In the genomic region with DNA sequence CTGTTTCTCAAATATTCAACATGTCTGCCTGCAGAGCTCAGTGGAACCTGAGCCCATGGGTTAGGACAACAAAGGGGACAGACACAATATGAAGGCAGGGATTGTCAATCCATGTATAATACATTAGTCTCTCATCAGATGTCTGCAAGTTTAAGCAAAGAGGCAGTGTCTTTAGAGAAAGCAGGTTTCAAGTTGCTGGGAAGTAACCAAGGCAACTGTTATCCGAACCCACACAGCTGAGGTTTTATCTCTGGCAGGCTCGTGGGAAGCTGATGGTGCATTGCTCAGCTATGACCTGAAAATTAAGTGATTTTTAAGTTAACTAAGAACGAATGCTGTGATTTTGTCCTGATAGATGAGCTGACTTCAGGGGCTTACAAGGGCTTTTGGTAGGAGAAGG, we compare ENCODE assay signal across 17 mouse cellular contexts. TPM values are rescaled to one million over a fixed set of nuclear protein-coding genes. Genes with fewer than 3 reads are reported as not detected.
DNase-seq lines count a peak whose midpoint lies in the region; ATAC-seq lines count a peak whose summit lies in the region.
"Had no signal": no experiment of that assay in that cellular context is flagged by ENCODE, and none has a peak within 500 bp of the region (broad histone marks: within the 10 kb centered on the region; RNA-seq: fewer than 3 reads in every experiment).

No protein-coding gene starts in this region.

- H3K4me1 ChIP-seq in embryonic facial prominence, embryonic 11.5 days (ENCODE audit: control insufficient read depth, insufficient read depth, low read length) = no peaks in the 10 kb centered on the region
- peaks cover 11% of the 10 kb centered on the region for H3K4me1 ChIP-seq in embryonic facial prominence, embryonic 10.5 days
- no peaks in the 10 kb centered on the region for H3K4me1 ChIP-seq in midbrain, embryonic 15.5 days
- H3K4me1 ChIP-seq: neural tube, embryonic 13.5 days had no signal

- no peaks in the 10 kb centered on the region for H3K36me3 ChIP-seq in embryonic facial prominence, embryonic 11.5 days (replicated peaks; ENCODE audit: control insufficient read depth, insufficient read depth, low read depth, low read length)
- H3K36me3 ChIP-seq in embryonic facial prominence, embryonic 10.5 days (replicated peaks) = no peaks in the 10 kb centered on the region
- no peaks in the 10 kb centered on the region for H3K36me3 ChIP-seq in midbrain, embryonic 15.5 days (replicated peaks)
- H3K36me3 ChIP-seq: neural tube, embryonic 13.5 days had no signal

- H3K27me3 ChIP-seq in embryonic facial prominence, embryonic 11.5 days (ENCODE audit: control insufficient read depth, insufficient read depth, low read length) = no peaks in the 10 kb centered on the region
- no peaks in the 10 kb centered on the region for H3K27me3 ChIP-seq in embryonic facial prominence, embryonic 10.5 days (replicated peaks; ENCODE audit: low read depth, poor library complexity, severe bottlenecking)
- H3K27me3 ChIP-seq in midbrain, embryonic 15.5 days (replicated peaks) = no peaks in the 10 kb centered on the region
- H3K27me3 ChIP-seq: neural tube, embryonic 13.5 days had no signal

- 40% methylated on average over 3 of the region's 3 CpGs for WGBS in embryonic facial prominence, embryonic 11.5 days
- WGBS in embryonic facial prominence, embryonic 10.5 days = 44% methylated on average over 3 of the region's 3 CpGs
- WGBS in midbrain, embryonic 15.5 days = 32% methylated on average over 3 of the region's 3 CpGs

- H3K4me2 ChIP-seq in embryonic facial prominence, embryonic 11.5 days (ENCODE audit: low read depth, low read length) = no peak overlapping the region
- H3K4me2 ChIP-seq in midbrain, embryonic 15.5 days = no peak overlapping the region
- H3K4me2 ChIP-seq: lung, embryonic 14.5 days; neural tube, embryonic 13.5 days had no signal

- peak; percentile 6 for DNase-seq in embryonic facial prominence, embryonic 11.5 days (ENCODE audit: low spot score)
- no peak for DNase-seq in embryonic facial prominence, embryonic 10.5 days (ENCODE audit: low spot score)
- peak; percentile 38 to 42 for DNase-seq in layer of hippocampus, adult 8-10 months (ENCODE audit: low spot score in 2 of 2)
- no peak for DNase-seq in layer of hippocampus, postnatal 10 days (ENCODE audit: low spot score in 2 of 2)
- peak; percentile 36 for DNase-seq in embryo, embryonic 10.5 days (ENCODE audit: low spot score)
- DNase-seq in gastrocnemius, postnatal 14 days = no peak
- no peak for DNase-seq in urinary bladder, postnatal 10 days (ENCODE audit: low spot score)
- DNase-seq: adrenal gland, postnatal 25 days; cerebellum, adult 8-10 months; heart, postnatal 4 days; kidney, adult 9 months; lung, embryonic 14.5 days; spleen, adult 18-20 months had no signal

- H3K27ac ChIP-seq in embryonic facial prominence, embryonic 11.5 days (replicated peaks; ENCODE audit: low read depth, low read length) = no peak overlapping the region
- no peak overlapping the region for H3K27ac ChIP-seq in embryonic facial prominence, embryonic 10.5 days (replicated peaks)
- H3K27ac ChIP-seq in midbrain, embryonic 15.5 days = no peak overlapping the region
- H3K27ac ChIP-seq: neural tube, embryonic 13.5 days had no signal

- no peak overlapping the region for H3K9ac ChIP-seq in embryonic facial prominence, embryonic 11.5 days (replicated peaks; ENCODE audit: low read length)
- H3K9ac ChIP-seq in midbrain, embryonic 15.5 days = no peak overlapping the region
- H3K9ac ChIP-seq: lung, embryonic 14.5 days; neural tube, embryonic 13.5 days had no signal

- no peak overlapping the region for H3K4me3 ChIP-seq in embryonic facial prominence, embryonic 11.5 days (ENCODE audit: low read depth, low read length)
- H3K4me3 ChIP-seq in embryonic facial prominence, embryonic 10.5 days = no peak overlapping the region
- no peak overlapping the region for H3K4me3 ChIP-seq in midbrain, embryonic 15.5 days
- H3K4me3 ChIP-seq: neural tube, embryonic 13.5 days had no signal

- intact Hi-C loops in gastrocnemius, postnatal 14 days (cut with DNase I; ENCODE audit: low total_unique reads) = no loop called here

- no peaks in the 10 kb centered on the region for H3K9me3 ChIP-seq in embryonic facial prominence, embryonic 11.5 days (replicated peaks; ENCODE audit: control insufficient read depth, low read length)
- no peaks in the 10 kb centered on the region for H3K9me3 ChIP-seq in embryonic facial prominence, embryonic 10.5 days
- no peaks in the 10 kb centered on the region for H3K9me3 ChIP-seq in midbrain, embryonic 15.5 days
- H3K9me3 ChIP-seq: neural tube, embryonic 13.5 days had no signal

- ATAC-seq in embryonic facial prominence, embryonic 11.5 days (replicated peaks; ENCODE audit: insufficient number of reproducible peaks, low FRiP score, low TSS enrichment, low read depth) = no peak; the same call in 1 of the 2 replicates
- ATAC-seq in midbrain, embryonic 15.5 days (replicated peaks) = peak; percentile 50; the same call in 1 of the 2 replicates

RNA-seq across cellular contexts. Expression of a gene that starts 40.4 kb away (rescaled TPM):
- not detected in 2 replicates for polyA plus RNA-seq in embryonic facial prominence, embryonic 11.5 days (2014; fragmentation: Nextera tagmentation; extraction: Ambion mirVana)
- not detected in 2 replicates for polyA plus RNA-seq in embryonic facial prominence, embryonic 10.5 days (2016; fragmentation: Nextera tagmentation; extraction: Ambion mirVana)
- total RNA-seq in layer of hippocampus, adult 8-10 months (2022) = not detected
- not detected for total RNA-seq in layer of hippocampus, postnatal 10 days (2021)
- not detected in 2 replicates for polyA plus RNA-seq in midbrain, embryonic 15.5 days (2015; fragmentation: Nextera tagmentation; extraction: Ambion mirVana)
- total RNA-seq in gastrocnemius, postnatal 14 days (2021) = under 1 TPM; 0.16 to 0.51 TPM
- polyA plus RNA-seq: frontal cortex, adult 2 months; limb, embryonic 11.5 days; lung, embryonic 14.5 days; neural tube, embryonic 13.5 days had no signal

Comparison
In these comparisons a context has a peak if more than half of its experiments do, and no peak if none do; other contexts are left out.
1. DNase-seq: peak in embryonic facial prominence, embryonic 11.5 days (single experiment), layer of hippocampus, adult 8-10 months (2 of 2) and embryo, embryonic 10.5 days (single experiment); none in embryonic facial prominence, embryonic 10.5 days (single experiment), layer of hippocampus, postnatal 10 days (0 of 2), gastrocnemius, postnatal 14 days (single experiment) and urinary bladder, postnatal 10 days (single experiment).